Mouse (Mus musculus) kidney, adult 2 months (tissue): ENCODE results near the gene Pigk.

ENCODE experiments used
- CTCF ChIP-seq: fragments of 200-500 bp; conservative IDR thresholded peaks from 2 replicates; pipeline ENCODE4 v1.5.1; 2011; ENCODE audit warnings: low read depth, mild to moderate bottlenecking, control low read depth, low read length, moderate library complexity, mixed read lengths; ENCODE audit not compliant: insufficient read depth, insufficient read length
- POLR2A ChIP-seq: fragments of 200-500 bp; IDR thresholded peaks from one replicate; pipeline ENCODE4 v1.6.1; 2011; ENCODE audit warnings: low read depth, low read length, control low read depth

DNA sequence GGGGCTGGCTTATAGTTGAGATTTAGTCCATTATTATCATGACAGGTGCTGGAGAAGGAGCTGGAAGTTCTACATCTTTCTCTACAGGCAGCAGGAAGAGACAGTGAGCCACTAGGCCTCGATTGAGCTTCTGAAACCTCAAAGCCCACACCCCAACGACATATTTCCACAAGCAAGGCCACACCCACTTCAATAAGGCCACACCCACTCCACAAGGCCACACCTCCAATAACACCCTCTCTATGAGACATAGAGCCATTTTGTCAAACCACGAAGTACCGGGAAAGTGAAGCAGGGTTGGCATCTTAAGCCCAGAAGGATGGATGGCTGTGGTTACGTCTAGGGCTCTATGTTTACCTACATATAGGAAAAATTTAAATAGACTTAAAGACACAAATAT lies 183.3 kb downstream of the Pigk start:
- no peak for TF ChIP-seq CTCF
- TF ChIP-seq POLR2A: no peak
